Mouse (Mus musculus) liver, postnatal 0 days (tissue): ENCODE results near the gene Cfap161.

Experiments
- CTCF ChIP-seq: sonication (generic); IDR thresholded peaks from 2 replicates; pipeline ENCODE4 v1.5.1; 2016; ENCODE audit warnings: antibody characterized with exemption, low read depth
- EP300 ChIP-seq: IDR thresholded peaks from 2 replicates; pipeline ENCODE4 v1.6.1; 2016; ENCODE audit warnings: antibody characterized with exemption, low read depth, mild to moderate bottlenecking

DNA sequence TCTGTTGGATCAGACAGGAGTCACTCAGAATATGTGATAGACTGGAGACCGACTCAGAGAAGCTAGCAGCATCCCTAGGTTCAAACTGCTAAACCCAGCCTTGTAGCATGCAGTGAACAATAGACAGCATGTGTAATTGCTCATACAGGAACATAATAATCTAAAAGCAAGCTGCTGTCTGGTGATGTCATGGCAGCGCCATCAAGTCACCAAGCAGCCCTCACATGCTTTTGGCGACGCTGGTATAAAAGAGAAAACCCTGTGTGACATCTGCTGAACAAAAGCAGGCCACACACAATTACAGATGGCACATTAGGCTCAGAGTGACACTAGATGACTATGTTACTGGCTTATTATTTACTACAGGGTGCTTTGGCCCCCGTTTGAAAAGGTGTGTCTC, 1.5 kb upstream of the Cfap161 start:
- no peak for TF ChIP-seq CTCF
- TF ChIP-seq EP300 = no peak
